In genomic region chr3:55788214-55788586, GRCm38 (mm10) we compare ENCODE assay signal across 9 mouse cellular contexts. TPM values are rescaled to one million over a fixed set of nuclear protein-coding genes. Genes with fewer than 3 reads are reported as not detected.
A peak's percentile ranks its signal among the peaks of the same experiment; 100 is the strongest.
DNase-seq lines count a peak whose midpoint lies in the region; ATAC-seq and TF ChIP-seq lines count a peak whose summit lies in the region.
"Had no signal": no experiment of that assay in that cellular context is flagged by ENCODE, and none has a peak within 500 bp of the region (broad histone marks: within the 10 kb centered on the region; RNA-seq: fewer than 3 reads in every experiment).

No protein-coding gene starts in this region.

- TF ChIP-seq CTCF in midbrain, postnatal 0 days (IDR thresholded peaks at IDR 0.05) = no peak

- WGBS in kidney, embryonic 15.5 days = 19% methylated on average over 4 of the region's 4 CpGs
- WGBS in forebrain, embryonic 11.5 days = 5% methylated on average over 4 of the region's 4 CpGs
- 20% methylated on average over 4 of the region's 4 CpGs for WGBS in intestine, embryonic 16.5 days
- 20% methylated on average over 4 of the region's 4 CpGs for WGBS in midbrain, postnatal 0 days

- peaks cover 17% of the 10 kb centered on the region for H3K4me1 ChIP-seq in kidney, embryonic 15.5 days
- peaks cover 14% of the 10 kb centered on the region for H3K4me1 ChIP-seq in forebrain, embryonic 11.5 days (replicated peaks; ENCODE audit: control insufficient read depth, insufficient read depth, low read length)
- peaks cover 3% of the 10 kb centered on the region for H3K4me1 ChIP-seq in intestine, embryonic 16.5 days (ENCODE audit: control insufficient read depth, insufficient read depth, low read length)
- H3K4me1 ChIP-seq in midbrain, postnatal 0 days (ENCODE audit: insufficient read depth, low read length) = peaks cover 10% of the 10 kb centered on the region; the same call in 1 of the 2 replicates

- H3K36me3 ChIP-seq in kidney, embryonic 15.5 days = no peaks in the 10 kb centered on the region
- H3K36me3 ChIP-seq in forebrain, embryonic 11.5 days (ENCODE audit: control insufficient read depth, insufficient read depth, low read length) = no peaks in the 10 kb centered on the region
- no peaks in the 10 kb centered on the region for H3K36me3 ChIP-seq in intestine, embryonic 16.5 days (ENCODE audit: control insufficient read depth, insufficient read depth, low read length)
- no peaks in the 10 kb centered on the region for H3K36me3 ChIP-seq in midbrain, postnatal 0 days (ENCODE audit: insufficient read depth, low read length)

- H3K9ac ChIP-seq in kidney, embryonic 15.5 days = no peak overlapping the region
- H3K9ac ChIP-seq in forebrain, embryonic 11.5 days (ENCODE audit: low read length) = no peak overlapping the region
- no peak overlapping the region for H3K9ac ChIP-seq in intestine, embryonic 16.5 days (ENCODE audit: low read depth, low read length)
- H3K9ac ChIP-seq in midbrain, postnatal 0 days (replicated peaks; ENCODE audit: low read length, poor library complexity, severe bottlenecking) = peak overlapping the region; percentile 92; the same call in 1 of the 2 replicates

- H3K4me3 ChIP-seq in kidney, embryonic 15.5 days (replicated peaks) = peak overlapping the region; percentile 50
- H3K4me3 ChIP-seq in forebrain, embryonic 11.5 days (ENCODE audit: low read depth, low read length) = no peak overlapping the region; the same call in 1 of the 2 replicates
- H3K4me3 ChIP-seq in intestine, embryonic 16.5 days (ENCODE audit: low read length) = peak overlapping the region; percentile 45
- peak overlapping the region; percentile 49 for H3K4me3 ChIP-seq in midbrain, postnatal 0 days (ENCODE audit: low read depth, low read length)

- H3K9me3 ChIP-seq in kidney, embryonic 15.5 days (replicated peaks) = no peaks in the 10 kb centered on the region
- no peaks in the 10 kb centered on the region for H3K9me3 ChIP-seq in forebrain, embryonic 11.5 days (ENCODE audit: control insufficient read depth, low read length)
- H3K9me3 ChIP-seq in intestine, embryonic 16.5 days (ENCODE audit: control insufficient read depth, low read length) = no peaks in the 10 kb centered on the region
- no peaks in the 10 kb centered on the region for H3K9me3 ChIP-seq in midbrain, postnatal 0 days (ENCODE audit: low read length)

- DNase-seq in kidney, postnatal 4 days = no peak
- no peak for DNase-seq in forebrain, embryonic 11.5 days (ENCODE audit: low spot score)
- no peak for DNase-seq in midbrain, postnatal 0 days (ENCODE audit: low spot score)
- DNase-seq in spleen, postnatal 36 days (ENCODE audit: low spot score in 2 of 2) = no peak
- DNase-seq in embryo, embryonic 11 days = no peak
- no peak for DNase-seq in right cerebral cortex, adult 2 months (ENCODE audit: low spot score in 2 of 2)

- no peak overlapping the region for H3K27ac ChIP-seq in kidney, embryonic 15.5 days
- no peak overlapping the region for H3K27ac ChIP-seq in forebrain, embryonic 11.5 days (ENCODE audit: low read depth, low read length)
- no peak overlapping the region for H3K27ac ChIP-seq in intestine, embryonic 16.5 days (ENCODE audit: low read length)
- peak overlapping the region; percentile 93 for H3K27ac ChIP-seq in midbrain, postnatal 0 days (ENCODE audit: low read depth, low read length)

- peak overlapping the region; percentile 84 for H3K4me2 ChIP-seq in kidney, embryonic 15.5 days
- peak overlapping the region; percentile 72; the same call in 1 of the 2 replicates for H3K4me2 ChIP-seq in forebrain, embryonic 11.5 days (ENCODE audit: low read depth, low read length, severe bottlenecking)
- peak overlapping the region; percentile 63 for H3K4me2 ChIP-seq in intestine, embryonic 16.5 days (ENCODE audit: low read depth, low read length)
- peak overlapping the region; percentile 83 for H3K4me2 ChIP-seq in midbrain, postnatal 0 days (ENCODE audit: low read depth, low read length, poor library complexity, severe bottlenecking)

- peaks cover 48% of the 10 kb centered on the region for H3K27me3 ChIP-seq in kidney, embryonic 15.5 days
- peaks cover 37% of the 10 kb centered on the region for H3K27me3 ChIP-seq in forebrain, embryonic 11.5 days (ENCODE audit: control insufficient read depth, insufficient read depth, low read length)
- H3K27me3 ChIP-seq in intestine, embryonic 16.5 days (replicated peaks; ENCODE audit: control insufficient read depth, insufficient read depth, low read length) = peaks cover 11% of the 10 kb centered on the region
- H3K27me3 ChIP-seq in midbrain, postnatal 0 days (ENCODE audit: insufficient read depth, low read length) = no peaks in the 10 kb centered on the region

- ATAC-seq in kidney, embryonic 15.5 days (replicated peaks; ENCODE audit: low FRiP score) = no peak
- no peak for ATAC-seq in forebrain, embryonic 11.5 days (replicated peaks; ENCODE audit: low FRiP score)
- no peak for ATAC-seq in intestine, embryonic 16.5 days
- no peak for ATAC-seq in midbrain, postnatal 0 days (ENCODE audit: low FRiP score)

RNA-seq across cellular contexts. Expression of gene Mab21l1, which starts 5.9 kb away (rescaled TPM):
- polyA plus RNA-seq in kidney, embryonic 15.5 days (2015; fragmentation: Nextera tagmentation; extraction: Ambion mirVana) = 0.98 and 1.8 TPM in 2 replicates
- 16.6 and 20.5 TPM in 2 replicates for polyA plus RNA-seq in forebrain, embryonic 11.5 days (2014; fragmentation: Nextera tagmentation; extraction: Ambion mirVana)
- polyA plus RNA-seq in intestine, embryonic 16.5 days (2015; fragmentation: Nextera tagmentation; extraction: Ambion mirVana) = 8.8 and 9.4 TPM in 2 replicates
- 151 and 152 TPM in 2 replicates for total RNA-seq in midbrain, postnatal 0 days (2014; rRNA removed)
- 131 and 148 TPM in 2 replicates for polyA plus RNA-seq in midbrain, postnatal 0 days (2015; fragmentation: Nextera tagmentation; extraction: Ambion mirVana)
- polyA plus RNA-seq: erythroblast, embryonic 14.5 days had no signal
